Mouse (Mus musculus) heart, adult 2 months (tissue): ENCODE results near the gene Ttc28.

Source experiments
- CTCF ChIP-seq: fragments of 200-600 bp; IDR thresholded peaks from 2 replicates; pipeline ENCODE4 v1.8.1; 2022; ENCODE audit warnings: antibody characterized with exemption, mild to moderate bottlenecking, moderate library complexity
- EP300 ChIP-seq: fragments of 200-500 bp; IDR thresholded peaks from 2 replicates; pipeline ENCODE4 v1.6.1; 2011; ENCODE audit warnings: low read depth, low read length, control low read depth; ENCODE audit not compliant: insufficient read depth
- POLR2A ChIP-seq: fragments of 200-500 bp; IDR thresholded peaks from 2 replicates; pipeline ENCODE4 v1.6.1; 2011; ENCODE audit warnings: mild to moderate bottlenecking, low read depth, low read length, control low read depth; ENCODE audit not compliant: insufficient read depth

DNA sequence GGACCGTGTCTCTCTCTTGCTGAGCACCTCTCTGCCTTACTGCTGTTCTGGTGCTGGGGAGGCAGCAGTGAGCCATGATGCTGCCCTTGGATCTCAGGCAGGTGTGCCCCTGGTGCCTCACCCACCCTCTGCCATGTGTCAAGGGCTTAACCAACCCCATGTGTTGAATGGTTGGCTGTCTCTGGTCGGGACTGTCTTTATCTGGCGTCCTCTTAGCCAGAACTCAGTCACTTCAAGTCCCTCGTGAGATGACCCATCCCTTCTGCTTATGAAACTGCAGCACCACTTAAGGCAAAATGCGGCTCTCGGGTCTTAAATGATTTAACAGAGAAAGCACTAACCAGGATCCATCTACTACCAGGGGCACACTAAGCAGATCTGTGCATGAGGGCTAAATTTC is 283.3 kb downstream of the Ttc28 start:
- no peak for TF ChIP-seq EP300
- no peak for TF ChIP-seq CTCF
- no peak for TF ChIP-seq POLR2A
